Comparison of ENCODE assay signal across 43 mouse cellular contexts in genomic region chr15:85561953-85562352, GRCm38 (mm10). TPM values are rescaled to one million over a fixed set of nuclear protein-coding genes. Genes with fewer than 3 reads are reported as not detected.
"Had no signal": no experiment of that assay in that cellular context is flagged by ENCODE, and none has a peak within 500 bp of the region (broad histone marks: within the 10 kb centered on the region; RNA-seq: fewer than 3 reads in every experiment).

No protein-coding gene starts in this region.

- ATAC-seq: intestine, embryonic 16.5 days; liver, embryonic 12.5 days had no signal

- H3K9ac ChIP-seq: heart, embryonic 12.5 days; hindbrain, embryonic 13.5 days; hindbrain, embryonic 15.5 days; kidney, embryonic 15.5 days; limb, embryonic 13.5 days; limb, embryonic 15.5 days; liver, embryonic 12.5 days; liver, embryonic 14.5 days had no signal

- H3K36me3 ChIP-seq: heart, embryonic 10.5 days; heart, embryonic 12.5 days; hindbrain, embryonic 15.5 days; kidney, embryonic 15.5 days; limb, embryonic 13.5 days; limb, embryonic 15.5 days; liver, embryonic 12.5 days had no signal

- H3K9me3 ChIP-seq: heart, embryonic 10.5 days; hindbrain, embryonic 15.5 days; kidney, embryonic 15.5 days; limb, embryonic 15.5 days; liver, embryonic 12.5 days had no signal

- H3K4me3 ChIP-seq: gastrocnemius, adult 2 months; heart, embryonic 10.5 days; heart, embryonic 12.5 days; hindbrain, embryonic 13.5 days; hindbrain, embryonic 15.5 days; kidney, embryonic 15.5 days; limb, embryonic 13.5 days; limb, embryonic 15.5 days; liver, embryonic 12.5 days had no signal

- H3K27ac ChIP-seq: gastrocnemius, adult 2 months; heart, embryonic 10.5 days; hindbrain, embryonic 15.5 days; kidney, embryonic 15.5 days; kidney, postnatal 0 days; limb, embryonic 13.5 days; limb, embryonic 15.5 days; liver, embryonic 12.5 days; liver, embryonic 14.5 days had no signal

- DNase-seq: gastrocnemius, adult 2 months; gastrocnemius, postnatal 10 days; gastrocnemius, postnatal 25 days; heart, adult 18-20 months; heart, postnatal 10 days; heart, postnatal 36 days; kidney, adult 11 months; kidney, adult 2 months; kidney, adult 9 months; kidney, postnatal 14 days; kidney, postnatal 36 days; layer of hippocampus, adult 9-11 months; layer of hippocampus, postnatal 36 days; left cerebral cortex, postnatal 4 days had no signal

- H3K27me3 ChIP-seq: hindbrain, embryonic 13.5 days; hindbrain, embryonic 15.5 days; kidney, embryonic 15.5 days; limb, embryonic 13.5 days; limb, embryonic 15.5 days had no signal

- H3K4me2 ChIP-seq: heart, embryonic 12.5 days; hindbrain, embryonic 13.5 days; hindbrain, embryonic 15.5 days; kidney, embryonic 15.5 days; limb, embryonic 13.5 days; limb, embryonic 15.5 days; liver, embryonic 12.5 days had no signal

- H3K4me1 ChIP-seq: liver, embryonic 12.5 days had no signal

RNA-seq across cellular contexts. Expression of gene Wnt7b, which starts 20.3 kb away (rescaled TPM):
- total RNA-seq: gastrocnemius, adult 2 months; gastrocnemius, postnatal 25 days; granulocyte monocyte progenitor cell, adult 5-6 weeks; hematopoietic stem cell, adult 5-6 weeks had no signal

RNA-seq across cellular contexts. Expression of gene 7530416G11Rik, which starts 58.9 kb away (rescaled TPM):
- total RNA-seq: gastrocnemius, adult 2 months; gastrocnemius, postnatal 10 days; gastrocnemius, postnatal 25 days; gastrocnemius, postnatal 4 days; granulocyte monocyte progenitor cell, adult 5-6 weeks; heart, adult 18-20 months; heart, adult 8-10 months; heart, postnatal 10 days; heart, postnatal 36 days; hematopoietic stem cell, adult 5-6 weeks; layer of hippocampus, adult 18-20 months; layer of hippocampus, adult 8-10 months; layer of hippocampus, postnatal 14 days; layer of hippocampus, postnatal 36 days; left cerebral cortex, adult 18-20 months; left cerebral cortex, adult 8-10 months; left cerebral cortex, postnatal 10 days; left cerebral cortex, postnatal 25 days; left cerebral cortex, postnatal 4 days; liver, adult 2 months had no signal
- polyA plus RNA-seq: heart, embryonic 10.5 days; heart, embryonic 12.5 days; heart, embryonic 14.5 days; heart, embryonic 16.5 days; hindbrain, embryonic 11.5 days; hindbrain, embryonic 13.5 days; hindbrain, embryonic 15.5 days; intestine, embryonic 14.5 days; intestine, embryonic 16.5 days; kidney, adult 2 months; kidney, embryonic 15.5 days; kidney, postnatal 0 days; large intestine, adult 2 months; limb, embryonic 11.5 days; limb, embryonic 13.5 days; limb, embryonic 15.5 days; liver, adult 2 months; liver, embryonic 12.5 days; liver, embryonic 14.5 days had no signal
